Mouse (Mus musculus) macrophage (primary cell): ENCODE data around the gene Tomt. TPM values are rescaled to one million over a fixed set of nuclear protein-coding genes. Genes with fewer than 3 reads are reported as not detected.
"Not testable (repeated sequence)": the region's sequence is repeated elsewhere in the genome, so short reads cannot be mapped to it uniquely, and the experiment has no call there.

Source experiments
- H3K27ac ChIP-seq: fragments of 350-480 bp; formaldehyde crosslinking; 2 replicates; pipeline ENCODE4 v1.9.0; 2021
- H3K36me3 ChIP-seq: fragments of 350-480 bp; formaldehyde crosslinking; 2 replicates; pipeline ENCODE4 v1.9.0; 2021; ENCODE audit errors: inconsistent target
- H3K4me3 ChIP-seq: fragments of 350-480 bp; formaldehyde crosslinking; 2 replicates; pipeline ENCODE4 v1.9.0; 2021; ENCODE audit errors: inconsistent target
- H3K79me2 ChIP-seq: fragments of 350-480 bp; formaldehyde crosslinking; 2 replicates; pipeline ENCODE4 v1.9.0; 2021; ENCODE audit errors: inconsistent target
- WGBS: methylation state at CpG from one replicate; pipeline ENCODE4 v1.1.7; 2026; ENCODE audit warnings: inconsistent platforms; ENCODE audit not compliant: missing documents; 5-methylcytosine and 5-hydroxymethylcytosine counted together
- polyA plus RNA-seq: library from polyadenylated mRNA; stranded (reverse); fragments of 250-400 nt; gene quantifications from 3 replicates; pipeline ENCODE4 v1.2.4, GENCODE M21; 2018; ENCODE audit warnings: inconsistent platforms

Gene Tomt
- polyA plus RNA-seq, 1 experiment from 2014 or later, result 0.23 TPM

DNA sequence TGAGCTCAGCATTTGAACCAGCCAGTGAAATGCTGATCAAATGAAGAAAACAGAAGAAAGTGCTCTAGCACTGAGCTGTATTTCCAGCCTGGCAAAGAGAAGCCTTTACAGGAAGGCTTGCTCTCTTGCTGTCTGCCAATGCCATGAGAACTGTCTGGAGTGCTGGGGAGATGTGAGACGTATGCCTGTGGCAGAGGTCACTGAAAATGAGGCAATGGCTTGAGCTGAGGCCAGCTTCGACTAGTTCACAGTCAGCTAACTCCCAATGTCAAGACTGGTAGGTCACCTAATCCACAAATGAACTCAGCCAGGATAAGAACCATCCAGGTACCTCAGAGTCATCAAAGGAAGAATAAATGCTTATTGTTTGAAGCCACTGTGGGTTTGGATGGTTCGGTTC is 21.9 kb upstream of the Tomt start:
- Histone ChIP-seq H3K79me2 (peaks cover 11% of the 10 kb centered on the region; the same call in 1 of the 2 replicates), H3K27ac (no peak overlapping the region), H3K4me3 (no peak overlapping the region), H3K36me3 (no peaks in the 10 kb centered on the region)
- WGBS, result 92% methylated on average over 3 of the region's 3 CpGs

DNA sequence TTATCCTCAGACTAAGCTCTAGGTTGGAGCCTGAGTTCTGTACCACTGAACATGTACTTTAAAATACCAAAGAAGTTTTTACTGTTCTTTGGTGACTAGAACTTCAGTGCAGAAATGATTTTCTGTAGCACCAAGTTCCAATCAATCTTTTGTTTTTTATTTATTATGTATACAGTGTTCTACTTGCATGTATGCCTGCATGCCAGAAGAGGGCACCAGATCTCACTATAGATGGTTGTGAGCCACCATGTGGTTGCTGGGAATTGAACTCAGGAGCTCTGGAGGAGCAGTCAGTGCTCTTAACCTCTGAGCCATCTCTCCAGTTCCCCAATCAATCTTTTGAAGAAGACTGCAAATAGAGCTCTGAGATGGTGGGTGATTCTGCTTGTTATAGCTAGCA is 19.7 kb upstream of the Tomt start:
- H3K27ac ChIP-seq, H3K79me2 ChIP-seq, H3K36me3 ChIP-seq: not testable (repeated sequence)

GRCm38 (mm10) chr7:101918071-101918470 is 11.9 kb upstream of the Tomt start:
- WGBS, result 23% methylated on average over 1 of the region's 1 CpGs
- Histone ChIP-seq H3K27ac (no peak overlapping the region), H3K79me2 (no peaks in the 10 kb centered on the region), H3K36me3 (peaks cover 10% of the 10 kb centered on the region), H3K4me3 (no peak overlapping the region)

More for the DNA sequence above, 19.7 kb upstream of the Tomt start:
- H3K4me3 ChIP-seq, result not testable (repeated sequence)

- peaks cover 42% of the 10 kb centered on the region for H3K36me3 ChIP-seq
- WGBS, result 76% methylated on average over 3 of the region's 3 CpGs
- H3K79me2 ChIP-seq, result peaks cover 43% of the 10 kb centered on the region
- no peak overlapping the region for H3K4me3 ChIP-seq
- no peak overlapping the region for H3K27ac ChIP-seq
Measured at GRCm38 (mm10) chr7:101911982-101912381, 5.8 kb upstream of the Tomt start.

DNA sequence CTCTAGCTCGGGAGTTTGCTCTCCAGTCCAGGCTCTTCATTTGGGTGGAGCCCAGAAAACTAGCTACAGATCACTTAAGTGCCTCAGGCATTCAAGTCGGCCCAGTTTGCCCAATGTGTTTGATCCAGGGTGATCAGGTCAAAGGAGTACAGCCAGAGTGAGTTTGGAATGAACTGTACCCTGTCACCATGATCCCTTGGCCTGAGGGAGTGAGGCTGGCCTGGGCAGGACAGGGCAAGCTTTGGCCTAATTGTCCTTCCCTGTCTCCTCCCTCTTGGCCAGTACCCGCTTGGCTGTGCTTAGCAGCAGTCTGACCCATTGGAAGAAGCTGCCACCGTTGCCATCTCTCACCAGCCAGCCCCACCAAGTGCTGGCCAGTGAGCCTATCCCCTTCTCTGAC is 4.0 kb upstream of the Tomt start:
- Histone ChIP-seq H3K4me3 (no peak overlapping the region), H3K79me2 (peaks cover 51% of the 10 kb centered on the region), H3K36me3 (peaks cover 42% of the 10 kb centered on the region), H3K27ac (no peak overlapping the region)
- WGBS, result 89% methylated on average over 4 of the region's 4 CpGs

DNA sequence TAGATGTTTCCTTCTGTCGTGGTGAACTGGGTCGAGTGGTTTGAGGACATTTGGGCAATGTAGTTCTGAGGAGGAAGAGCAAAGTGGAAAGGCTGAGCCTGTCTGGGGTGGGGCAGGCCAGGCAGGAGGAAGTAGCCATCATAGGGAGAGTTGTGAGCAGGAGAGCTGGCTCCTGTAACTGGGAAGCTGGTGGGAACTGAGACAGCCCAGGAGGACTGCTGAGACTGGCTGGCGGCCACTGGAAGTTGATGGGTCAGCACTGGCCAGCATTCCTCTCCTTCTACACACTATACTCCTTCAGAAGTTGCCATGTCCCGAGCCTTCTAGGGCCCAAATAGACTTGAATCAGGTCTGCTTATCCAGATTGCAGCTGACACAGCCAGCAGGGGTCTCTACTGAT is 2.2 kb upstream of the Tomt start:
- WGBS, result 20% methylated on average over 4 of the region's 4 CpGs

DNA sequence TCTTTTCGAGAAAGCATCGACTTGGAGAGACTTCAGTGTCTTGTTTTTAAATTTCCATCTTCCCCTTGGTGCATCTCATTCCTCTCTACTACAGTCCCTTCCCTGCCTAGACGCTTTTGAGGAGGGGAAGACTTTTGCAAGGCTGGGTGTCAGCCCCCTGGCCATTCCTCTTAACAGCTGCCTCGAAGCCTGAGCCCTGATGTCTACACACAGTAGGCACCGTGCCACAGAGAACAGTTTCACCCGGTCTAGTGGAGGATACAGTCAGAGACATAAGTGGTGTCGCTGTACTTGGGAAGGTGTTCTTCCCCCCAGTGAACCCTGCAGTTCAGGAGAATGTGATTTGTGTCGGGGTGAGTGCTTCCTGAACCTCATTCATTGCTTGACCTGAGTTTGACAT is 537 bp upstream of the Tomt start:
- Histone ChIP-seq H3K36me3 (peaks cover 19% of the 10 kb centered on the region), H3K79me2 (peaks cover 55% of the 10 kb centered on the region), H3K4me3 (peak overlapping the region; percentile 81), H3K27ac (peak overlapping the region; percentile 99)
- WGBS, result 3% methylated on average over 8 of the region's 8 CpGs

More for the DNA sequence above, 2.2 kb upstream of the Tomt start:
- peaks cover 51% of the 10 kb centered on the region for H3K79me2 ChIP-seq
- H3K27ac ChIP-seq, result peak overlapping the region; percentile 99
- peak overlapping the region; percentile 81; the same call in 1 of the 2 replicates for H3K4me3 ChIP-seq
- peaks cover 36% of the 10 kb centered on the region for H3K36me3 ChIP-seq

DNA sequence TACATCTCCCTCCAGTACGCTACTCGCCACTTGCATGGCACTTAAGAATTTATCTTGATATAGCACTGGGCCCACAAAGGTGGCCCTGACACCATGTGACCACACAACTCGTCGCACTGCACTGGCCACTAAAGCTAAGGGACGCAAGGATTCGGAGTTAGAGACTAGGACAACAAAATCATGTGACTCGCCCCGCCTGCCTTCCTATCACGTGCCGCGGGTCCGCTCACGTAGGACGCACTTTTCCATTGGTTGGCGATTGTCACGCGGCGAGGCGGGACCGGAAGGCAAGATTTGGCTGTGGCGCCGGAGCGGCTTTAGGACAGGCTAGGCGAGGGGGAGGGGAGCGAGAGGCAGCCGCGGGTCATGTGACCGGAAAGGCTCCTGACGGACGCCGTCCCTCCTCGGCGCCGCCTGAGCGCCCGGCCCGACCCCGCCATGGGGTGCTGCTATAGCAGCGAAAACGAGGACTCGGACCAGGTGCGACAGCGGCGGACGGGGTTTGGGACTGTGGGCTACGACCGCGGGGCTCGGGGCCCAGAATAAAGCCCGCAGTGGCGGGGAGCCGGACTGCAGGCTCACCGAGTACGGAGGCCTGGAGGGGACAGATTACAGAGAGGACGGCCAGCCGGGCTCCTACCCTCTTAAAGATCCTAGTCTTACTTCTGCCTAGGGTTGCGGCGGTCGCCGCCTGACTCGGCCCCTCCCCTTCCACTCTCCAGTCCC is 435 bp downstream of the Tomt start, which contains the start of gene Lamtor1:
Lamtor1 (plus strand) TSS at position 344 of the 726 bp plus-strand sequence.
- peaks cover 9% of the 10 kb centered on the region for H3K36me3 ChIP-seq
- H3K27ac ChIP-seq, result peak within 1 kb of the TSS; percentile 99
- H3K4me3 ChIP-seq, result peak within 1 kb of the TSS; percentile 81
- under 1% methylated on average over 61 of the region's 61 CpGs for WGBS
- H3K79me2 ChIP-seq, result peaks cover 48% of the 10 kb centered on the region

DNA sequence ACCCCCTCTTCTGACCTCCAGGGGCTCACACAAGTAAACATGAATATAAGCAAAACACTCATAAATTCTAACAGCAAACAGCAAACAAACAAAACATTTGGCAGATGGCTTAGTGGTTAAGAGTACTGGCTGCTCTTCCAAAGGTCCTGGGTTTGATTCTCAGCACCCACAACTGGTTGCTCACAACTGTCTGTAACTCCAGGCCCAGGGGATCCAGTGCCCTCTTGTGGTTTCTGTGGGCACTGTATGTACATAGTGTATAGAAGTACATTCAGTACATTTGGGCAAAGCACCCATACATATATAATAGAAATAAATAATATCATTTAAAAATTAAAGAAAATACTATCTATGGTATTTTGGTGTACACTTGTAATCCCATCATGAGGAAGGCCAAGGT is 3.3 kb downstream of the Tomt start:
- H3K4me3 ChIP-seq, result no peak overlapping the region
- no peaks in the 10 kb centered on the region for H3K36me3 ChIP-seq
- H3K79me2 ChIP-seq, result peaks cover 19% of the 10 kb centered on the region
- H3K27ac ChIP-seq, result no peak overlapping the region

DNA sequence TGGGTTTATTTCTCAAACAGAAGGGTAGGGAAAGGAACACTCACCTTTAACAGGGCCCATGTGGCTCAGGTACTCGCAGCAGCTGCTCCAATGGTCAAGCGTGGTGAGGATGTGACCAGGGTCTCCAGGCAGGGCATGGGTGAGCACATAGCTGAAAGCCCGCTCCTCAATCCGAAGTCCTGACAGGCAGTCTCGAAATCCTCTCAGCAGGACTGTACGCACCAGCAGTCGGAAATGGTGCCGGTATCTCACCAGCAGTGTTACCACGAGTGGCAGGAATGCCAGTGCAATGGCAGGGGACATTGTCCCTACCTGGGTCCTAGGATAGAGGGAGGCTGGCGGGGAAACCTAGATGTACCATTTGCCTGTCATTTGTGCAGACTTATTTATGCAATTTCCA is 4.2 kb downstream of the Tomt start:
- Histone ChIP-seq H3K36me3 (no peaks in the 10 kb centered on the region), H3K27ac (peak overlapping the region; percentile 90), H3K79me2 (peaks cover 19% of the 10 kb centered on the region; the same call in 1 of the 2 replicates), H3K4me3 (no peak overlapping the region)
- WGBS, result 93% methylated on average over 10 of the region's 10 CpGs

- WGBS, result 72% methylated on average over 16 of the region's 16 CpGs
Measured at GRCm38 (mm10) chr7:101900331-101901097, 5.6 kb downstream of the Tomt start.

GRCm38 (mm10) chr7:101896104-101897066 is 9.8 kb downstream of the Tomt start:
- peak overlapping the region; percentile 61 for H3K4me3 ChIP-seq
- H3K36me3 ChIP-seq, result no peaks in the 10 kb centered on the region
- peak overlapping the region; percentile 97 for H3K27ac ChIP-seq
- WGBS, result under 1% methylated on average over 57 of the region's 57 CpGs
- peaks cover 7% of the 10 kb centered on the region; the same call in 1 of the 2 replicates for H3K79me2 ChIP-seq

More at GRCm38 (mm10) chr7:101900331-101901097, 5.6 kb downstream of the Tomt start:
- peaks cover 11% of the 10 kb centered on the region; the same call in 1 of the 2 replicates for H3K79me2 ChIP-seq
- no peak overlapping the region for H3K4me3 ChIP-seq
- peak overlapping the region; percentile 90 for H3K27ac ChIP-seq
- H3K36me3 ChIP-seq, result no peaks in the 10 kb centered on the region

- Histone ChIP-seq H3K4me3 (peak overlapping the region; percentile 61), H3K36me3 (no peaks in the 10 kb centered on the region), H3K27ac (peak overlapping the region; percentile 97), H3K79me2 (peaks cover 7% of the 10 kb centered on the region; the same call in 1 of the 2 replicates)
- 51% methylated on average over 8 of the region's 9 CpGs for WGBS
Measured at GRCm38 (mm10) chr7:101895695-101896094, 10.5 kb downstream of the Tomt start.

- Histone ChIP-seq H3K4me3 (no peak overlapping the region), H3K36me3 (peaks cover 23% of the 10 kb centered on the region; the same call in 1 of the 2 replicates), H3K79me2 (no peaks in the 10 kb centered on the region), H3K27ac (no peak overlapping the region)
- WGBS, result 92% methylated on average over 4 of the region's 4 CpGs
Measured at GRCm38 (mm10) chr7:101888460-101888859, 17.7 kb downstream of the Tomt start.
